Mouse (Mus musculus) testis, adult 2 months (tissue): ENCODE measurements around the gene P2ry6.

Experiments
- CTCF ChIP-seq: fragments of 200-500 bp; IDR thresholded peaks from 2 replicates; pipeline ENCODE4 v1.5.1; 2012; ENCODE audit warnings: low read depth, mild to moderate bottlenecking, inconsistent platforms, low read length, moderate library complexity; ENCODE audit not compliant: control insufficient read depth, insufficient read depth, insufficient replicate concordance
- POLR2A ChIP-seq: fragments of 200-500 bp; IDR thresholded peaks from 2 replicates; pipeline ENCODE4 v1.6.1; 2012; ENCODE audit warnings: low read depth, mild to moderate bottlenecking, inconsistent platforms, low read length, moderate library complexity; ENCODE audit not compliant: control insufficient read depth

DNA sequence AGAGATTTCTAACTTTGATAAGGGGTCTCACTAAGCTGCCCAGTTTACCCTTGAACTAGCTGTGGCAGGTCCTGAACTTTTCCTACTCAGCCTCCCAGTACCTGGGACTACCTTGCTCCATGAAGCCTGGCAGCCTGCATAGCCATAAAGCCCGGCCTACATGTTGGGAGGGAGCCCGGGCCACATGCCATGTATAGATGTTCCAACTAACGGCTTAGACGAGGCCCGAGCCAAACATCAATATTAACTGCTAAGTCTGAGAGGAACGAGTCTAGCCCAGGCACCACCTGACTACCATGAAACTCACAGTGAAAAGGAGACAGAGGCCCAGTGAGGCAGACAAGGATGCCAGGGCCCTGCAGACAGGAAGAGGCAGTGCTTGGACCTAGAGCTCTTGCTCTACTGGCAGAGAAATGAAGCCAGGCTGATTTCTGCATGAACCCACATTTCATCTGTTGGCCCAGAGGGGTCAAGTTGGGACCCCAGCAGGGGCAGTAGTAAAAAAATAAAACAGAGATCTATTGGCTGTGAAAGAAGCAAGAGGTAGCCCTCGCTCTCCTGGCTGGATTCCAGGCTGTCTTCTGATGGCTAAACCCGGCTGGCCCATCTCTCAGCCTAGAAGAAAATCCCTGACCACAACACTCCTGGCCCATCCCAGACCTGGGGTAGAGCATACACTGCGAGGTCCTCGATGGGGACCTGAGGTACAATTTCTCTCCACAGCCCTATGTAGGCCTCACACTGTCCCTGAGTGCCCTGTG is 68.2 kb downstream of the P2ry6 start:
- TF ChIP-seq POLR2A, result no peak
- TF ChIP-seq CTCF, result no peak
